Mouse (Mus musculus): ENCODE results near the gene Tmem35b.
"Not testable (repeated sequence)": the region's sequence is repeated elsewhere in the genome, so short reads cannot be mapped to it uniquely, and the experiment has no call there.

Gene Tmem35b

DNA sequence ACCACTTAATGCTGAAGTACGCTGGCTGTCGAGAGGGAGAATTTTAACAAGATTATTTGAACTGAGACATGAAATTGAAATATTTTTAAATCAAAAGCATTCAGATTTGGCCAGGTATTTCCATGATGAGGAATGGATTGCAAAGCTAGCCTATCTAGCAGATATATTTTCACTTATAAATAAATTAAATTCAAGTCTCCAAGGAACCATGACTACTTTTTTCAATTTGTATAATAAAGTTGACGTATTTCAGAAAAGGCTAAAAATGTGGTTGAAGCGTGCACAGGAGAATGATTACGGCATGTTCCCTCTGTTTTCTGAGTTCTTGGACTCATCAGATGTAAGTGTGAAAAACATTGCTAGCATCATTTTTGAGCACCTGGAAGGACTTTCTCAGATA lies at the start of gene Tmem35b:
Gene Tmem35b, plus strand, starts transcription at position 301 of the 400 bp plus-strand sequence.
- no peak for DNase-seq (ENCODE audit: low read depth, low spot score)

DNA sequence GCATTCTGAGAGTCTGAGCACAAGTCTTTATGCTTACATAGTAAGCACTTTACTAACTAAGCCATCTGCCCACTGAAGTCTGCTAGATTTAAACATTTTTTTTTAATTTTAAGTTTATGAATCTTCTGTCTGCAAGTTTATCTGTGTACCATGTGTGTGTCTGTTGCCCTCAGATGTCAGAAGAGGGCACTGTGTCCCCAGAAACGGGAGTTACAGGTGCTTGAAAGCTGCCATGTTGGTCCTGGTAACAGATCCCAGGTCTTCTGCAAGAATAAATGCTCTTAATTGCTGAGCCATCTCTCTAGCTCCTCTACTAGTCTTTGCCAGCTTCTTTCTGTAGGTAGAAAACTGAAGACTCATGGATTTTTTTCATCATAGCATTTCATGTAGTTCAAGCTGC lies 48.6 kb upstream of the Tmem35b start:
- DNase-seq (ENCODE audit: low read depth, low spot score) = no peak

DNA sequence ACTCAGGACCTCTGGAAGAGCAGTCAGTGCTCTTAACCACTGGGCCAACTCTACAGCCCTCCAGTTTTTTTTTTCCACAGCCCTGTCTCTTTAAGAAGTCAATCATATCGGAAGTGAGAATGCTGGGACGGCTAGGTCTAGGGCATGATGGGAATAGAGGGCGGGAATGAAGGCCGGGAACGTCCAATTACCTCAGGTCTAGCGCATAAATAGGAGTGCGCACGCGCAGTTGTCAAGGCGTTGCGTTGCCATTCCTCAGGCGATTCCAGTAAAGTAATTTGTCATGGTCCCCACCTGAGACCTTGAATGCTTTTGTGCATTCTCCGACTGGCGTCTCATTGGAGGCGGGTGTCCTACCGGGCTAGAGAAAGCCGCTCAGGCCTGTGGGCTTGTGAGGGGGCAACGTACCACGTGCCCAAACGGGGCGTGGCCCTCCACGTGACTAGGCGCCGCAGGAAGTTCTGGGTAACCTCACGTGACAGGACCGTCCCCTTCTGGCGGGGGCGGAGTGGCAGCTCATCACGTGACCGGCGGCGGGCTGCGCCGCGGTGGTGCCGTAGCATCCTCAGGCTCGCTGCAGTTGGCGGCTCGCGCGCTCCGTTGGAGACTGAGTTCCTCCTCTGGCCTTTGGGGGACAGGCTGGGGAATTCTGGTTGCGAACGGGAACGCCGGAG lies 46.5 kb upstream of the Tmem35b start, which contains the start of gene Zmym6:
Gene Zmym6, plus strand, starts transcription at position 509 of the 674 bp plus-strand sequence.
- DNase-seq (ENCODE audit: low read depth, low spot score) = peak; percentile 93

DNA sequence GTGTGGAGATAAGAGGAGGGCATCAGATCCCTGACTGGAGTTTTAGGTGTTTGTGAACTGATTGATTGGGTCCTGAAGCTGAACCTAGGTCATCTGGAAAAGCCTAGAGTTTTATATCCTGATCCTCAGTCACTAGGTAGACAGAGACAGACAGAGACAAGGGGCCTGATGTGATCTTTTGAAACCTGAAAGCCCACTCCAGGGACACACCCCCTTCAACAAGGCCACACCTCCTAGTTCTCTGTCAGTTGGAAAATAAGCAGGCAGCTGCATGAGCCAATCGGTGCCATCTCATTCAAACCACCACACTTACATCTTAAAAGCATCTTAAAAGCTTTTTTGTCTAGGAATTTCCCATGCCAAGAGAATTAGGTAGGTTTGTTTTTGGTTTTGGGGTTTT lies 42.7 kb upstream of the Tmem35b start:
- no peak for DNase-seq (ENCODE audit: low read depth, low spot score)

DNA sequence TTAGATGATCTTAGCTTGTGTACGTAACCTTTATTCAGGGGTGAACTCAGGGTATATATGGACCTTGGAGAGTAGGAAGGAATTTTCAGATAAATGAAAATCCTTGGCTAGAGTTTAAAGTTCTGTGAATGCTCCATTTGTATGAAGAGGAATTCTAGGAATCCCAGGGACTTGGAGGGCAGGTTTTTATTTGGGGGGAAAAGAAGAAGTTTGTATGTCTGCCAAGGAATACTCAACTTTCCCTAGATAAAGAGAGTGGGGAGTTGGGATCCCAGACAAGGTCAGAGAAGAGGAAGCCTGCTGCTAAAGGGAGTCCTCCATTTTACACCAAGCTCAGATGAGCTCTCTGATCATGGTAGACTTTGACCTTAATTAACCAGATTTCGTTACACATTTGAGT lies 40.4 kb upstream of the Tmem35b start:
- DNase-seq (ENCODE audit: low read depth, low spot score) = no peak

DNA sequence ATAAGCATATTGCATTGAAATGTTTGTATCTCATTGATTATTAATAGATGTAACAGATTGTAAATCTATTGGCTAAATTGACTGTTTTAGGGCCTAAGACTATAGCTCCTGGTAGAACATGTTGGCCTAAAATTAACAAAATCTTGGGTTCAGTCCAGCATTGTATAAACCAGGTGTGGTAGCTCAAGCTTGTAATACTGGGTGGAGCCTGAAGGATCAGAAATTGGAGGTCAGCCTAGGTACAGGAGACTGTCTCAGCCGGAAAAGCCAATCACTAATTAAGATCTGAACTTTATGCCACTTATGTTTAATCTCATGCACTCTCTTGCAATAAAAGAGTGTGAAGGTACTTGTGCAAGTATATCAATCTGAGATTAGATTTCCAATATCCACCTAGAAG lies 37.7 kb upstream of the Tmem35b start:
- no peak for DNase-seq (ENCODE audit: low read depth, low spot score)

DNA sequence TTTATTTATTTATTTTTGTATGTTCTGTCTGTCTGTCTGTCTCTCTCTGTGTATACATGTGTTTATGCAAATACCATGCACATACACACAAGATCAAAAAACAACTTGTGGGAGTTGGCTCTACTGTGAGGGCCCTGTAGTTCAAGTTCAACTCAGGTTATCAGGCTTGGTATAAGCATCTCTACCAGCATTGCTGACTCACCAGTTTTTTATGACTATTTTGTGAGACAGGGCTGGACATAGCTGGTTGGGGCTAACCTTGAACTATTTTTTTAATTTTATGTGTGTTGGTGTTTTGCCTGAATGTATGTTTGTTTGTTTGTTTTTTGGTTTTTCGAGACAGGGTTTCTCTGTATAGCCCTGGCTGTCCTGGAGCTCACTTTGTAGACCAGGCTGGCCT lies 32.3 kb upstream of the Tmem35b start:
- DNase-seq (ENCODE audit: low read depth, low spot score) = no peak

DNA sequence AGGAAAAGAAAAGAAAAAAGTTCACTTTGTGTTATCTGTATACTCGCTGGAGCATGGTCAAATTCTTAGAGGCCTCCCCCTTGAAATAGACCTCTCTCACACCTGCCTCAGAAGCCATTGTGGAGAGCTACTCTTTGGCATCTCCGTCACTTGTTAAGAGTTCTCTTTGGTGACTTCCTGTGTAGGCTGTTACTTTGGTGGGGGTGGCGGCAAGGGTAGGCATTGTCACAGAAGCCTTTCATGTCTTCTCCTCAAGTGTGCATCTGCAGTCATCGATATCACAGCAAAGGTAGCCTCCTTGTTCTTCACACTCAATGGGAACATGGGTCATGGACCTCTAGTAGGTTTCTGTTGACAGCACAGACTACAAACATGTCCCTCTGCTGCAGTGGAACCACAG lies 28.4 kb upstream of the Tmem35b start:
- DNase-seq (ENCODE audit: low read depth, low spot score) = no peak

DNA sequence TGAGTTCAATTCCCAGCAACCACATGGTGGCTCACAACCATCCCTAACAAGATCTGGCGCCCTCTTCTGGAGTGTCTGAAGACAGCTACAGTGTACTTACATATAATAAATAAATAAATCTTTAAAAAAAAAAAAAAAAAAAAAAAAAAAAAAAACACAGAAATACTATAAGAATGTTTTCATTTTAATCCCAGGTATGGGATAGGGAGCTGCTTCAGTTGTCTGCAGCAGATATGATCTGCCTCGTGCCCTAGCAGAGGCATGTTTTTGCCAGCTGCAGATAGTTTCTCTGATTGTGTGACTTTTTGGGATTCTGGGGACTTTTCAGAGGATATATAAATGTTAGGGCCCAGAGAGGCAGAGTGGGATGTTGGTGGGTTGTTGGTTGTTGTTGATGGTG lies 23.9 kb upstream of the Tmem35b start:
- not testable (repeated sequence) for DNase-seq (ENCODE audit: low read depth, low spot score)

DNA sequence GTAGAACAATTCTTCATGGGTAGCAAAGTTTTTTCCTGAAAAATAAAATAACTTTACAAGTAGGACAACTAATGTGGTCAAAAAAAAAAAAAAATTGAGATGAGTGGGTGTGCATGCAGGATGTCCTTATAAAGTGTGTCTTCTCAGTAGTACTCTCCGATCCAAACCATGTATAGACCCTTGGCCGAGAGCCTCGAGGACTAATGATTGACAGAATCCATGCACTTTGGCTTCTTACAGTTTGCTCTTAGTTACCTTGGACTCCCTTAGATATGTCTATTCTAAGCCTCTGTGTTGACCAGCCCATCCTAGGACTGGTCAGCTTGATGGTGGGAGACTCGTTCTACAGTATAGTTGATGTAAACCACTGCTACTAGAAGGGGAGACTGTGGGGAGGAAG lies 15.9 kb upstream of the Tmem35b start:
- DNase-seq (ENCODE audit: low read depth, low spot score) = no peak

DNA sequence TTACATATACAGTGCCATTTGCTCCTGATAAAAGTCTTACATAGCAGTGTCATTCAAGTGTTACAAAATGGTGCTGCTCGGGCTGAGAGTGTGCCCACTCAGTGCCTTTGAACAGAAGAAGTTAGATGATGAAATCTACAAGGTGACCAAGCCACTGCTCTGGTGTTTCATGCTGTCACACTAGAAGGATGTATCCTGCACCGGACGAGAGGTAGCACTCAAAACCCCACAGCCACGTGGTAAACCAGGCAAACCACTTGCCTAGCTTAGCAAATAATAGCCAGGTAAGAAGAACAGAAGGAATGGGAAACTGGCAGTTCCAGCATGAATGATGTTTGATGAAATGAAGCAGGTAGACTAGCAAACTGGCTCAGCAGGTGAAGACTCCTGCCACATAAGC lies 12.9 kb upstream of the Tmem35b start:
- no peak for DNase-seq (ENCODE audit: low read depth, low spot score)

DNA sequence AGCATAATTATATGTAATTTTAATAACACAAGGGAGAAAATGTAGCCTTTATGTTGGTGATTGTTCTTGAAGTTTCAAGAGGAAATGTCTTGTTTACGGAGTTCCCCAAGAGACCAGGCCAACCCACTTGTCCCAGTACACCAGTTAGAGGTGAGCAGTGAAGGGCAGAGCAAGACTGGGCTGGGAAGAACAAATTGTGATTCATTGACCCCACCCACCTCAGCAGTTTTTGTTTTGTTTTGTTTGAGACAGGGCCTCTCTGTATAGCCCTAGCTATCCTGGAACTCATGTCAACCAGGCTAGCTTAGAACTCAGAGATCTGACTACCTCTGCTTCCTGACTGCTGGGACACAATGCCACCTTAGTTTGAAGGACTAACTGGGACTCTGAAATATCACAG lies 840 bp downstream of the Tmem35b start:
- DNase-seq (ENCODE audit: low read depth, low spot score) = no peak

DNA sequence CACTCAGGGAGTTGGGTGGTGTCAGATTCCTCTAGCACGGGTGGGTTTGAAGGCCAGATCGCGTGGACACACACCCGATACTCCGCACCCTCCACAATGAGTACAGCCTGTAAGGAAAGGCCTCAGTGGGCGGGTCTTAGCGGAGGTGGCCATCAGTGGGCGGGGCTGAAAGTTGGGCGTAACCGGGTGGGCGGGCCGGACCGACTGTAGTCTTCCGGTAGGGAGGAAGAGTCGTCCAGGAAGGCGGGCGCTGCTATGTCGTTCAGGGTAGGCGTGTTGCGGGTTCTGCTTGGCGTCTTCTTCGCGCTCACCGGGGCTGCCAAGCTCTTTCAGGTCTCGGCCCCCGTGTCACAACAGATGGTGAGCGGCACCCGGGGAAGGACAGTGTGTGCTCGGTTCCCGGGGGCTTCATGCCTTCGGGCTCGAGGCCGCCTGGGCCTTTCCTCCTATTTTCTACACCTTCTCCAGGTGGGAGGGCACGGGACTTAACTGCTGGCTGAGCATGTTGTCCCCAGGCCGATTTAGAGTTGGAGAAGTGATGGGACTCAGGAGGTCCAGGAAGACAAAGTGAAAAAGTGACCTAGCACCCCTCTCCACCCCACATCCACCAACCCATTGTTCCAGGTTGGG lies 2.5 kb downstream of the Tmem35b start:
- DNase-seq (ENCODE audit: low read depth, low spot score) = peak; percentile 63

DNA sequence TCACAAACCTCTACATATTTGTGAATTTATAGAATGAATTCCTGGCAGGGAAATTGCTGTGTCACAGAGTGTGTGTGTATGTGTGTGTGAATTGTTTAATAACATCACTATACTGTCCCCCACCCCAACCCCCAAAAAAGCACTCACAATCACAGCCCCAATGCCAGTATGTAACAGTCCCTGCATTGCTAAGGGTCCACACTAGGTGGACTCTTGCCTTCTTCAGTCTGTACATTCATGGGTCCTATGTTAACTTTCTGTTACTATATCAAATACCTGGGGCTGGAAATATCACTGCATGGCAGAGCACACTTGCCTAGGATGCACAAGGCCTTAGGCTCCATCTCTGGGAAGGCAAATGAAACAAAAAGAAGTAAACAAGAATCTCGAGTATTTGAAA lies 11.2 kb downstream of the Tmem35b start:
- no peak for DNase-seq (ENCODE audit: low read depth, low spot score)

DNA sequence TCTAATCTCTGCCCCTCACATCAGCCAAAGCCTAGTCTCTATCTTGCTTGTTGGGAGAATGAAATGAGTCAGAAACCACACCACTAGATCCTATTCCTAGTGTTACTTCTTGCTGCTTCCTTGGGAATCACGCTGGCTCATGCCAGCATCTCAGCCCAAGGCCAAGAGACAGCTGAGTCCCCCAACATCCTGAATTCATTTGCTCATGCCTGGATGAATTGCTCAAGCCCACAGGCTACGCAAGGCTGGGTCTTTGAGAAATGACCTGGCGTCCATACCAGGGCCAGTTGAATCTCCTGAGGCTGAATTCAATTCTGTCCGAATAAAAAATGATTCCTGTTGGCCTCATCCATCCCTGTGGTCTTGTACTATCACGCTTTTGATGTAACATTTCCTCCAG lies 14.1 kb downstream of the Tmem35b start:
- no peak for DNase-seq (ENCODE audit: low read depth, low spot score)

DNA sequence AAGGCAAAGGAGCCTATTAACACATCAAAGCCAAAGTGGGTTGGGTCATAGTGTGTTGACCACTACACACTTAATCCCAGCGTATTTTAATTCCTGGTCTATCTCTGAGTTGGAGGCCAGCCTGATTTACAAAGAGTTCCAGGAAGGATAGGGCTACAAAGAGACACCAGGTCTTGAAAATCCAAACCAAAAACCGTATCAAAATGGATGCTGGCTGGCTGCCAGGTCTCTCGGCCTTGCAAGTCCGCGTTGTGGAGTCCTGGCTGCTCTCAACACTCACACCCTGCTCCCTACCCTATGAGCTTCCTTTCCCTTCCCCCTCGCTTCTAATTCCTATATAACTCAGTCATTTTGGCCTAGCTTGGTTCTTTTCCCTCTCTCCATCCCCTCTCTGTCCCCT lies 15.0 kb downstream of the Tmem35b start:
- DNase-seq (ENCODE audit: low read depth, low spot score) = no peak

DNA sequence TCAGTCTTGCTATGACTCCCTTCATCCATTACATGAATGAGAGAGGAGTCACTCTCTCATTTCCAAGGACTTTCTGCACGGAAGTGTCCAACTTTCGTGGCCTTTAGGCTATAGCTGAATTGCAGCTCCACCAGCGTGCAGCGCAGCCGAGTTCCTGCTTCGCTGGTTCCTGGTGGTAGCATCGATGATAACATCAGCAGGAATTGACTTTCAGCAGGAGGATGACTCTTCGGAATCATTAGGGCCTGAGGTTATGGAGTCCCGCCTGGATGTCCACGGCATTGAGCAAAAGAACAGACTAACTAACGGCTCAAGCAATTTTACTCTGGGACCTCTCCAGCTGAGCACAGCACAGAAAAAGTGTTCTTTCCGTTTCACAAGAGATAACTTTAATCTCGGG lies 26.5 kb downstream of the Tmem35b start:
- no peak for DNase-seq (ENCODE audit: low read depth, low spot score)

DNA sequence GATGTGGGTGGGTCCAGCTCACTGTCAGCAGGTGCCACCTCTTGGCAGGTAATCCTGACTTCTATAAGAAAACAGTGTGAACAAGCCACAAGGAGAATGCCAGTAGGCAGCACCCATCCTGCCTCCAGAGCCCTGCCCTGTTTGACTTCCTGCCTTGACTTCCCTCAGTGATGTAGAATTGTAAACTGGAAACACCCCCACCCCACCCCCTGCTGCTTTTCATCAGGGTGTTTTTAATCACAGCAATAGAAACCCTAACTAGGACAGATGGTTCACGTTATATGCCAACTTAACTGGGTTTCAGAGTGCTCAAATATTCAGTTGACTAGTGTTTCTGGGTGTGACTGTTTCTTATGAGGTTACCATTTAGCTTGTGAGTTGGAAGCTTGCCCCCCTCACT lies 29.9 kb downstream of the Tmem35b start:
- DNase-seq (ENCODE audit: low read depth, low spot score) = no peak

DNA sequence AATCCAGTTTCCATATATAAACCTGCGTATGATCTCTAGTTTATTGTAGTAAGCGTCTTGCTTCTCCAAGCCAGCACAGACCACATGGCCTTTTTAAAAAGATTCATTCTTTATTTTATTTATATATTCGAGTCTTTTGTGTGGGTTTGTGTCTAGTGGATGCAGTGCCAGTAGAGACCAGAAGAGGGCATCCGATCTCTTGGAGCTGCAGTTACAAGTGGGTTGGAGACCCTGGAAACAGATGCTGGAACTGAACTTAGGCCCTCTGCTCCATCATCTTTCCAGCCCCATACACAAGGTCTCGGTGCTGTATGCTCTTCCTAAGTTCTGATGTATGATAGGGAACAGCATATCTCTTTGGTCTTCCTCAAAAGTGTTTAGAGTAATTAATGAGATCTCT lies 32.3 kb downstream of the Tmem35b start:
- no peak for DNase-seq (ENCODE audit: low read depth, low spot score)

DNA sequence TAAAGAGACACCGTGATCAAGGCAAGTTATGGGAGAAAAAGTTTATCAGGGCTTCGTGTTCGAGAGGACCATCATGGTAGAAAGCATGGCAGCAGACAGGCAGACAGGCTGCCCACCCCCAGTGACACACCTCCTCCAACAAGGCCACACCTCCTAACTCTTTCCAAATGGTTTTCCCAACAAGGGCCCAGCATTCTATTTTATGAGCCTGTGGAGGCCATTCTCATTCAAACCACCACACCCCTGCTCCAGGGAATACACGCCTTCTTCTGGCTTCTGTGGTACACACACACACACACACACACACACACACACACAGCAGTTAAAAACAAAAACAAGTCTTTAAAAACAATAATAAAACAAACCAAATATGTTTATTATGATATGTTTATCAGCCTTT lies 34.3 kb downstream of the Tmem35b start:
- DNase-seq (ENCODE audit: low read depth, low spot score) = no peak

DNA sequence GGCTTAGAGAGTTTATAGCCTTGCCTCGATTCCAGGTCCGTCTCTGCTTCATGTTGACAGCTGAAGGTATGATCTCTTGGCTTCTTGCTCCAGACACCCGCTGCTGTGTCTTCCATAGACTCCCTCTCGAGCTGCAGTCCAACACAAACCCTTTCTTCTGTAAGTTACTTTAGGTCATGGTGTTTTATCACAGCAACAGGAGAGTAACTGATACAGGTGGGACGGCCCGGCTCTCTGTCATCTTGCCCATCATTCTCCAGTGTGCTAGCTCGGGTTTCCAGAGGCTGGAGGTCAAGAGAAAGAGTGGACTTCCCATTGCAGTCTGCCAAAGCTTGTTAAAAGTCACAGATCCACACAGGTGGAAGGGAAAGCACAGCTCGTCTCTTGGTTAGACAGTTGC lies 40.4 kb downstream of the Tmem35b start:
- DNase-seq (ENCODE audit: low read depth, low spot score) = no peak

DNA sequence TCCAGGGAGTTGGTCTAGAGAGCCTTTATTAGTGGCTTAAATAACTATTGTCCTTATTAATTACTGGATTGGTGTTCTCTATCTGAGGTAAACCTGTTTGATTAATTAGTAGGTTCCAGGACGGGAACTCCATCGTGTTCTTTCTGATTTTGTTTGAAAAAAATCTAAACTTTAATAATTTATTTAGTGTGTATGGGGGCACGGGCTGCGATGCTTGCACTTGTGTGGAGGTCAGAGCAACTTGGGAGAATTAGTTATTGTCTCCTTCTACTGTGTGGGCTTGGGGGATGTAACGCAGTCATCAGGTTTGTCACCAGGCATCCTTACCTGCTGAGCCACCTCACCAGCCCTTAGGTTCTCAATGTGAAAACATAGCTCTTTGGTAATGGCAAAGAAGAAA lies 43.6 kb downstream of the Tmem35b start:
- DNase-seq (ENCODE audit: low read depth, low spot score) = no peak

DNA sequence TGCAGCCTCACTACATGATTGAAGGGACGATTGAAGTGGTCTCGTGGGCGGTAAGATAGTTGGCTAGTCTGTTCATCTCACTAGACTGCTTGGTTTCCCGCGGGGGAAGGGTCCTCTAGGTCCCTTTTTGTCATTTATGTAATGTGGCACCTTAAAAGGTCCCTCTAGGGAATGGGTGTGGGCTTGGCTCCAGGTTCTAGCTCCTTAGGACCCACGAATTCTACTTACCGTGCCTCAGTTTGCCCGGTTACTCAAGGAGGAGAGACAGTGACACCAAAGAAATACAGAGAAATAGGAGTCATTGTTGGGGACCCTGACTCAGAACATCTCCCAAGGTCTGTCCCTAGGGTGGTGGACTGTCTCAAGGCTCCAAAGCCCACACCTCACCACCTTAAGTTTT lies 44.2 kb downstream of the Tmem35b start:
- DNase-seq (ENCODE audit: low read depth, low spot score) = no peak

All from retina, postnatal 7 days (tissue).